Mouse (Mus musculus) monocyte, adult 5-6 weeks (primary cell): Measurements from ENCODE around the gene Smco4. TPM values are rescaled to one million over a fixed set of nuclear protein-coding genes. Genes with fewer than 3 reads are reported as not detected.
"Not testable (repeated sequence)": the region's sequence is repeated elsewhere in the genome, so short reads cannot be mapped to it uniquely, and the experiment has no call there.

Experiments
- ATAC-seq: fragments of 153-309, 156-312 bp; replicated peaks from 2 replicates; pipeline ENCODE4 v1.8.0; 2017; ENCODE audit warnings: mild to moderate bottlenecking; ENCODE audit not compliant: low TSS enrichment, insufficient number of reproducible peaks, severe bottlenecking, poor library complexity, low FRiP score
- total RNA-seq: library from RNA; stranded (forward); fragments of 200-1000, 200-491, 200-594 nt; gene quantifications from 3 replicates; pipeline ENCODE4 v1.2.3, GENCODE M21; 2017

The Smco4 gene
- 1.8 to 2.1 TPM in 2 of 3 replicates, not detected in the other for total RNA-seq

GRCm38 (mm10) chr9:15493235-15493924, at the start of gene Smco4:
Gene Smco4 (plus strand): TSS chr9:15493432.
- no peak for ATAC-seq

GRCm38 (mm10) chr9:15447397-15447796, 45.8 kb upstream of the Smco4 start:
- no peak for ATAC-seq

- ATAC-seq = no peak
Observed at GRCm38 (mm10) chr9:15450921-15451320, 42.3 kb upstream of the Smco4 start.

- no peak for ATAC-seq
Observed at GRCm38 (mm10) chr9:15472256-15472655, 21.0 kb upstream of the Smco4 start.

GRCm38 (mm10) chr9:15473206-15473605, 20.0 kb upstream of the Smco4 start:
- no peak for ATAC-seq

GRCm38 (mm10) chr9:15477556-15477955, 15.7 kb upstream of the Smco4 start:
- no peak for ATAC-seq

GRCm38 (mm10) chr9:15487682-15488424, 5.4 kb upstream of the Smco4 start:
- no peak for ATAC-seq

- no peak for ATAC-seq
Observed at GRCm38 (mm10) chr9:15489293-15489692, 3.9 kb upstream of the Smco4 start.

GRCm38 (mm10) chr9:15490331-15491100, 2.7 kb upstream of the Smco4 start:
- ATAC-seq = no peak

GRCm38 (mm10) chr9:15491686-15492085, 1.5 kb upstream of the Smco4 start:
- no peak for ATAC-seq

- no peak for ATAC-seq
Observed at GRCm38 (mm10) chr9:15492401-15492800, 831 bp upstream of the Smco4 start.

GRCm38 (mm10) chr9:15493925-15494558, 810 bp downstream of the Smco4 start:
- ATAC-seq = 0 out of 2 replicates have a peak, but pooled peaks have one; percentile 9

GRCm38 (mm10) chr9:15495281-15495680, 2.0 kb downstream of the Smco4 start:
- not testable (repeated sequence) for ATAC-seq

- ATAC-seq = no peak
Observed at GRCm38 (mm10) chr9:15495921-15496577, 2.8 kb downstream of the Smco4 start.

- ATAC-seq = no peak
Observed at GRCm38 (mm10) chr9:15500025-15500424, 6.8 kb downstream of the Smco4 start.

GRCm38 (mm10) chr9:15501319-15502256, 8.4 kb downstream of the Smco4 start:
- ATAC-seq = no peak

GRCm38 (mm10) chr9:15502476-15502875, 9.2 kb downstream of the Smco4 start:
- no peak for ATAC-seq
